Mouse (Mus musculus): ENCODE measurements at regions not wholly inside any gene's neighbourhood (a gene's known extent, or its start where the extent isn't known, plus 50 kb on each side); places are given as distances from the start of the nearest gene placed in this dataset.

- TF ChIP-seq CTCF (IDR thresholded peaks at IDR 0.05; ENCODE audit: control insufficient read depth, insufficient read depth, insufficient read length) (no peak), MAX (IDR thresholded peaks at IDR 0.05) (no peak), CEBPB (IDR thresholded peaks at IDR 0.05; ENCODE audit: low read depth) (no peak), MYOD1 (IDR thresholded peaks at IDR 0.05; ENCODE audit: control insufficient read depth, insufficient read length, low read depth) (no peak)
These were observed 122.9 kb upstream of the Pclo start for GRCm38 (mm10) chr5:14391793-14392192.

All from C2C12 (cell line).